Mouse (Mus musculus) layer of hippocampus, postnatal 10 days (tissue): ENCODE data around the gene Mtf1. TPM values are rescaled to one million over a fixed set of nuclear protein-coding genes. Genes with fewer than 3 reads are reported as not detected.

Experiments
- DNase-seq, 2 experiments: peaks; one replicate each; pipeline ENCODE4 v3.0.0; 2021; ENCODE audit warnings: low spot score in 2 of 2
- total RNA-seq, 2 experiments: library from RNA; stranded (reverse); gene quantifications; 2 replicates each; pipeline ENCODE4 v1.2.3; 2021

Mtf1 gene
- total RNA-seq, 2 experiments from 2014 or later = 20.6 to 24.1 TPM

- DNase-seq = peak; percentile 67 to 73
Measured at GRCm38 (mm10) chr4:124850933-124851658, 49.2 kb downstream of the Mtf1 start, which contains the start of gene 1110065P20Rik. 1110065P20Rik (minus strand) TSS chr4:124851196.

- DNase-seq = no peak
Measured at GRCm38 (mm10) chr4:124856294-124856693, 54.4 kb downstream of the Mtf1 start.

- peak in 1 of 2 experiments; percentile 14 for DNase-seq
Measured at GRCm38 (mm10) chr4:124858370-124858769, 56.5 kb downstream of the Mtf1 start.

- DNase-seq = peak; percentile 56 to 66
Measured at GRCm38 (mm10) chr4:124860446-124860845, 58.5 kb downstream of the Mtf1 start.

GRCm38 (mm10) chr4:124861283-124862188 is 59.6 kb downstream of the Mtf1 start, which contains the start of gene Maneal:
Maneal (minus strand) TSS chr4:124862171.
- peak; percentile 38 to 47 for DNase-seq

GRCm38 (mm10) chr4:124872719-124873118 is 70.8 kb downstream of the Mtf1 start:
- DNase-seq = no peak

GRCm38 (mm10) chr4:124880599-124880998 is 78.7 kb downstream of the Mtf1 start, which contains the start of gene Epha10:
Epha10 (plus strand) TSS chr4:124880899.
- DNase-seq = no peak

GRCm38 (mm10) chr4:124881341-124881908 is 79.5 kb downstream of the Mtf1 start:
- peak; percentile 80 to 85 for DNase-seq

GRCm38 (mm10) chr4:124882151-124882729 is 80.3 kb downstream of the Mtf1 start:
- DNase-seq = peak in 1 of 2 experiments; percentile 55

- no peak for DNase-seq
Measured at GRCm38 (mm10) chr4:124888702-124889101, 86.8 kb downstream of the Mtf1 start.

GRCm38 (mm10) chr4:124889935-124890334 is 88.0 kb downstream of the Mtf1 start:
- no peak for DNase-seq

- DNase-seq = no peak
Measured at GRCm38 (mm10) chr4:124890831-124891230, 88.9 kb downstream of the Mtf1 start.

- no peak for DNase-seq
Measured at GRCm38 (mm10) chr4:124893769-124894168, 91.9 kb downstream of the Mtf1 start.

GRCm38 (mm10) chr4:124894508-124895428 is 92.9 kb downstream of the Mtf1 start:
- peak in 1 of 2 experiments; percentile 49 for DNase-seq

GRCm38 (mm10) chr4:124898428-124898827 is 96.5 kb downstream of the Mtf1 start:
- DNase-seq = no peak

Other genes with a start within 250 kb of the Mtf1 start
- 1 to 10 TPM in 1 of 2 experiments, under 1 TPM in 1; 0.94 to 1.7 TPM for gene 3100002H09Rik, start 191.3 kb upstream of the Mtf1 start, total RNA-seq
- gene Pou3f1, start 145.3 kb upstream of the Mtf1 start, total RNA-seq = 10 to 100 TPM; 48.6 to 55.5 TPM
- gene Utp11, start 108.5 kb upstream of the Mtf1 start, total RNA-seq = 10 to 100 TPM; 17.8 to 18.5 TPM
- gene Fhl3, start 101.4 kb upstream of the Mtf1 start, total RNA-seq = 1 to 10 TPM; 4.3 to 5.0 TPM
- gene Sf3a3, start 87.3 kb upstream of the Mtf1 start, total RNA-seq = 10 to 100 TPM; 36.8 to 41.3 TPM
- 10 to 100 TPM; 37.8 to 38.9 TPM for gene Inpp5b, start 60.3 kb upstream of the Mtf1 start, total RNA-seq
- gene Yrdc, start 48.6 kb downstream of the Mtf1 start, total RNA-seq = 10 to 100 TPM; 24.5 to 26.6 TPM
- 100 to 1,000 TPM; 107 to 115 TPM for gene 1110065P20Rik, start 49.1 kb downstream of the Mtf1 start, total RNA-seq
- 10 to 100 TPM; 43.5 to 48.3 TPM for gene Maneal, start 60.1 kb downstream of the Mtf1 start, total RNA-seq
- gene Epha10, start 78.8 kb downstream of the Mtf1 start, total RNA-seq = 10 to 100 TPM; 12.8 to 16.9 TPM
- gene 9930104L06Rik, start 134.9 kb downstream of the Mtf1 start, total RNA-seq = 10 to 100 TPM; 19.0 to 21.8 TPM
- 1 to 10 TPM; 5.4 to 6.2 TPM for gene Cdca8, start 137.2 kb downstream of the Mtf1 start, total RNA-seq
- gene Rspo1, start 184.3 kb downstream of the Mtf1 start, total RNA-seq = 10 to 100 TPM; 13.7 to 16.4 TPM
- 10 to 100 TPM; 73.5 to 74.9 TPM for gene Gnl2, start 214.5 kb downstream of the Mtf1 start, total RNA-seq